In the genomic region with DNA sequence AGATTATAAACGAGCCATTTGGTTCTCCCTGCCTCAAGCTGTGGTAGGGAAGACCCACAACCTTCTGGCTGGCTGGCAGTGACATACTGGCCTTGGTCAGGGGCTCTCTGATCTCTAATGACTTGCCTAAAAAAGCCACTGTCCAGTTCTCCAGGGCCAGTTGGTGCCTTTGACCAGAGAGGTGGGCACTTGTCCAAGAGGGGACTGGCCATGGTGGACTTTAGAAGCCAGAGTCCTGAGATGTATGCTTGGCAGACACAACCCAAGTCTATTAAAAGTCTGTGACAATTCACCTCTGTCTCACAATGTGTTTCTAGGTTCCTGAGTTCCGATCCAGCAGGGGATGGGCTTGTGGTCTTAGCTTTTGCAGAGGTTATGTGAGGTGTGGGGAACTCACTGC, we compare ENCODE assay signal across 24 mouse cellular contexts. TPM values are rescaled to one million over a fixed set of nuclear protein-coding genes. Genes with fewer than 3 reads are reported as not detected.
DNase-seq lines count a peak whose midpoint lies in the region; ATAC-seq and TF ChIP-seq lines count a peak whose summit lies in the region.
"Had no signal": no experiment of that assay in that cellular context is flagged by ENCODE, and none has a peak within 500 bp of the region (broad histone marks: within the 10 kb centered on the region; RNA-seq: fewer than 3 reads in every experiment).

No protein-coding gene starts in this region.

- H3K4me3 ChIP-seq in heart, embryonic 12.5 days: no peak overlapping the region
- no peak overlapping the region for H3K4me3 ChIP-seq in liver, embryonic 14.5 days (ENCODE audit: insufficient read depth in 1 of 2, low read depth in 2 of 2, low read length in 2 of 2)
- H3K4me3 ChIP-seq in liver, embryonic 11.5 days (ENCODE audit: low read depth, low read length): no peak overlapping the region
- no peak overlapping the region for H3K4me3 ChIP-seq in layer of hippocampus, adult 2 months
- H3K4me3 ChIP-seq: embryonic facial prominence, embryonic 10.5 days; forebrain, embryonic 15.5 days; intestine, embryonic 15.5 days; midbrain, embryonic 12.5 days had no signal

- no peak overlapping the region for H3K9ac ChIP-seq in heart, embryonic 12.5 days
- no peak overlapping the region for H3K9ac ChIP-seq in liver, embryonic 14.5 days (replicated peaks)
- H3K9ac ChIP-seq in liver, embryonic 11.5 days (ENCODE audit: low read depth, low read length): no peak overlapping the region
- H3K9ac ChIP-seq: forebrain, embryonic 15.5 days; intestine, embryonic 15.5 days; midbrain, embryonic 12.5 days had no signal

- no peak overlapping the region for H3K27ac ChIP-seq in heart, embryonic 12.5 days (ENCODE audit: poor library complexity, severe bottlenecking)
- H3K27ac ChIP-seq in liver, embryonic 14.5 days: no peak overlapping the region
- no peak overlapping the region for H3K27ac ChIP-seq in liver, embryonic 11.5 days (ENCODE audit: low read depth, low read length)
- H3K27ac ChIP-seq in layer of hippocampus, adult 2 months: no peak overlapping the region
- H3K27ac ChIP-seq: embryonic facial prominence, embryonic 10.5 days; forebrain, embryonic 15.5 days; intestine, embryonic 15.5 days; midbrain, embryonic 12.5 days; stomach, postnatal 0 days had no signal

- H3K27me3 ChIP-seq in heart, embryonic 12.5 days (replicated peaks): peaks cover 19% of the 10 kb centered on the region
- peaks cover 10% of the 10 kb centered on the region for H3K27me3 ChIP-seq in liver, embryonic 14.5 days (ENCODE audit: control insufficient read depth, insufficient read depth, low read length)
- H3K27me3 ChIP-seq in liver, embryonic 11.5 days (replicated peaks; ENCODE audit: control insufficient read depth, insufficient read depth, low read length): peaks cover 5% of the 10 kb centered on the region
- H3K27me3 ChIP-seq: Patski had no signal

- H3K9me3 ChIP-seq in heart, embryonic 12.5 days (replicated peaks): no peaks in the 10 kb centered on the region
- no peaks in the 10 kb centered on the region for H3K9me3 ChIP-seq in liver, embryonic 14.5 days (ENCODE audit: control insufficient read depth, low read length)
- no peaks in the 10 kb centered on the region for H3K9me3 ChIP-seq in liver, embryonic 11.5 days (ENCODE audit: control insufficient read depth, low read length)
- H3K9me3 ChIP-seq: embryonic facial prominence, embryonic 10.5 days; forebrain, embryonic 15.5 days; intestine, embryonic 15.5 days; midbrain, embryonic 12.5 days had no signal

- 0 out of 2 replicates have a peak, but pooled peaks have one; percentile 3 for TF ChIP-seq CTCF in liver, embryonic 14.5 days (IDR thresholded peaks at IDR 0.05; ENCODE audit: low read depth)
- TF ChIP-seq CTCF in layer of hippocampus, adult 2 months (conservative IDR thresholded peaks at IDR 0.05): no peak

- ATAC-seq in heart, embryonic 12.5 days (ENCODE audit: insufficient number of reproducible peaks, low FRiP score): no peak
- ATAC-seq in liver, embryonic 14.5 days (ENCODE audit: insufficient read depth): no peak
- no peak for ATAC-seq in liver, embryonic 11.5 days (replicated peaks; ENCODE audit: low FRiP score)
- ATAC-seq: intestine, embryonic 15.5 days; Patski had no signal

- TF ChIP-seq EP300 in liver, embryonic 14.5 days (IDR thresholded peaks at IDR 0.05; ENCODE audit: low read depth): no peak

- peaks cover 8% of the 10 kb centered on the region for H3K36me3 ChIP-seq in heart, embryonic 12.5 days
- peaks cover under 1% of the 10 kb centered on the region for H3K36me3 ChIP-seq in liver, embryonic 14.5 days (replicated peaks; ENCODE audit: control insufficient read depth, insufficient read depth, low read depth)
- H3K36me3 ChIP-seq in liver, embryonic 11.5 days (ENCODE audit: control insufficient read depth, insufficient read depth, low read length): peaks cover under 1% of the 10 kb centered on the region; the same call in 1 of the 2 replicates

- WGBS in heart, embryonic 12.5 days: 77% methylated on average over 2 of the region's 2 CpGs
- 51% methylated on average over 2 of the region's 2 CpGs for WGBS in liver, embryonic 14.5 days (ENCODE audit: insufficient replicate concordance)
- 68% methylated on average over 2 of the region's 2 CpGs for WGBS in liver, embryonic 11.5 days

- no peak overlapping the region for H3K4me2 ChIP-seq in heart, embryonic 12.5 days
- no peak overlapping the region for H3K4me2 ChIP-seq in liver, embryonic 14.5 days (ENCODE audit: low read depth)
- no peak overlapping the region for H3K4me2 ChIP-seq in liver, embryonic 11.5 days
- H3K4me2 ChIP-seq: forebrain, embryonic 15.5 days; intestine, embryonic 15.5 days; midbrain, embryonic 12.5 days had no signal

- H3K4me1 ChIP-seq in heart, embryonic 12.5 days (replicated peaks): peaks cover 26% of the 10 kb centered on the region
- peaks cover 0 to 15% of the 10 kb centered on the region in 2 experiments; a peak in 2 of 4 replicates for H3K4me1 ChIP-seq in liver, embryonic 14.5 days (replicated peaks; ENCODE audit: control insufficient read depth in 2 of 2, insufficient read depth in 2 of 2, low read length in 1 of 2)
- peaks cover 7% of the 10 kb centered on the region for H3K4me1 ChIP-seq in liver, embryonic 11.5 days (replicated peaks; ENCODE audit: control insufficient read depth, insufficient read depth, low read length)

- peak; percentile 22 for DNase-seq in heart, postnatal 4 days
- DNase-seq in liver, embryonic 14.5 days (ENCODE audit: low read depth in 3 of 3, low spot score in 3 of 3): no peak
- DNase-seq in liver, embryonic 11.5 days (ENCODE audit: low spot score): no peak
- DNase-seq in kidney, adult 8-10 months: peak; percentile 60 to 67
- DNase-seq in kidney, postnatal 36 days: peak; percentile 74 to 77
- no peak for DNase-seq in layer of hippocampus, adult 2 months (ENCODE audit: low spot score in 2 of 2)
- DNase-seq in right cerebral cortex, postnatal 25 days: no peak
- DNase-seq: adrenal gland, postnatal 10 days; cerebellum, adult 8-10 months; gastrocnemius, postnatal 14 days; heart, adult 18-20 months; lung, adult 18-20 months; thymus, adult 2 months; thymus, postnatal 4 days had no signal

RNA-seq across cellular contexts. Expression of gene Nodal, which starts 7.3 kb away (rescaled TPM):
- total RNA-seq in heart, postnatal 4 days (2021): under 1 TPM; 0.24 to 0.32 TPM
- not detected in 2 replicates for polyA plus RNA-seq in heart, embryonic 12.5 days (2016; fragmentation: Nextera tagmentation; extraction: Ambion mirVana)
- 0.58 and 0.64 TPM in 2 replicates for polyA plus RNA-seq in liver, embryonic 14.5 days (2012; rRNA removed)
- 0.57 and 0.72 TPM in 2 replicates for polyA plus RNA-seq in liver, embryonic 14.5 days (2014; fragmentation: Nextera tagmentation; extraction: Ambion mirVana)
- 0.84 and 0.86 TPM in 2 replicates for polyA plus RNA-seq in liver, embryonic 11.5 days (2014; fragmentation: Nextera tagmentation; extraction: Ambion mirVana)
- under 1 TPM; 0.23 to 0.27 TPM for total RNA-seq in layer of hippocampus, adult 2 months (2021)
- total RNA-seq: common myeloid progenitor, adult 5-6 weeks; heart, adult 18-20 months; megakaryocyte, adult 5-6 weeks had no signal
- polyA plus RNA-seq: embryonic facial prominence, embryonic 10.5 days; limb, embryonic 11.5 days; midbrain, embryonic 12.5 days; Patski; stomach, postnatal 0 days had no signal

RNA-seq across cellular contexts. Expression of gene Eif4ebp2, which starts 27.4 kb away (rescaled TPM):
- total RNA-seq in heart, postnatal 4 days (2021): 10 to 100 TPM; 95.4 to 95.9 TPM
- 49.7 and 52.7 TPM in 2 replicates for polyA plus RNA-seq in heart, embryonic 12.5 days (2016; fragmentation: Nextera tagmentation; extraction: Ambion mirVana)
- polyA plus RNA-seq in liver, embryonic 14.5 days (2012; rRNA removed): 17.6 and 23.1 TPM in 2 replicates
- 24.3 and 25.3 TPM in 2 replicates for polyA plus RNA-seq in liver, embryonic 14.5 days (2014; fragmentation: Nextera tagmentation; extraction: Ambion mirVana)
- 27.1 and 33.3 TPM in 2 replicates for polyA plus RNA-seq in liver, embryonic 11.5 days (2014; fragmentation: Nextera tagmentation; extraction: Ambion mirVana)
- total RNA-seq in layer of hippocampus, adult 2 months (2021): 10 to 100 TPM; 47.6 to 57.0 TPM

RNA-seq across cellular contexts. Expression of gene Pald1, which starts 41.7 kb away (rescaled TPM):
- total RNA-seq in heart, postnatal 4 days (2021): 10 to 100 TPM; 38.1 to 38.9 TPM
- 33.9 and 37.4 TPM in 2 replicates for polyA plus RNA-seq in heart, embryonic 12.5 days (2016; fragmentation: Nextera tagmentation; extraction: Ambion mirVana)
- polyA plus RNA-seq in liver, embryonic 14.5 days (2012; rRNA removed): 3.5 and 4.4 TPM in 2 replicates
- polyA plus RNA-seq in liver, embryonic 14.5 days (2014; fragmentation: Nextera tagmentation; extraction: Ambion mirVana): 3.8 and 4.0 TPM in 2 replicates
- polyA plus RNA-seq in liver, embryonic 11.5 days (2014; fragmentation: Nextera tagmentation; extraction: Ambion mirVana): 17.0 and 18.4 TPM in 2 replicates
- 10 to 100 TPM; 15.2 to 16.3 TPM for total RNA-seq in layer of hippocampus, adult 2 months (2021)

RNA-seq across cellular contexts. Expression of gene Lrrc20, which starts 50.6 kb away (rescaled TPM):
- total RNA-seq in heart, postnatal 4 days (2021): 10 to 100 TPM; 16.4 to 17.1 TPM
- polyA plus RNA-seq in heart, embryonic 12.5 days (2016; fragmentation: Nextera tagmentation; extraction: Ambion mirVana): 12.6 and 13.3 TPM in 2 replicates
- 6.2 and 6.4 TPM in 2 replicates for polyA plus RNA-seq in liver, embryonic 14.5 days (2012; rRNA removed)
- polyA plus RNA-seq in liver, embryonic 14.5 days (2014; fragmentation: Nextera tagmentation; extraction: Ambion mirVana): 6.1 and 7.7 TPM in 2 replicates
- polyA plus RNA-seq in liver, embryonic 11.5 days (2014; fragmentation: Nextera tagmentation; extraction: Ambion mirVana): 12.0 and 14.1 TPM in 2 replicates
- 10 to 100 TPM; 21.4 to 24.4 TPM for total RNA-seq in layer of hippocampus, adult 2 months (2021)

Comparison
In these comparisons a context has a peak if more than half of its experiments do, and no peak if none do; other contexts are left out.
1. DNase-seq: peak in heart, postnatal 4 days (single experiment), kidney, adult 8-10 months (2 of 2) and kidney, postnatal 36 days (2 of 2); none in liver, embryonic 14.5 days (0 of 3), liver, embryonic 11.5 days (single experiment), layer of hippocampus, adult 2 months (0 of 2) and right cerebral cortex, postnatal 25 days (single experiment).